Mouse (Mus musculus): ENCODE data around the gene Pou5f1.

- TF ChIP-seq GATA1 (IDR thresholded peaks at IDR 0.05; ENCODE audit: borderline replicate concordance, low read length) (no peak), FLI1 (IDR thresholded peaks at IDR 0.05; ENCODE audit: low read length) (no peak)
These were observed 35.7 kb upstream of the Pou5f1 start, which contains the start of gene H2-Q10 for GRCm38 (mm10) chr17:35469842-35470751.

Data from megakaryocyte, embryonic 14.5 days (primary cell).